Mouse (Mus musculus) layer of hippocampus, adult 2 months (tissue): ENCODE data around the gene Unk. TPM values are rescaled to one million over a fixed set of nuclear protein-coding genes. Genes with fewer than 3 reads are reported as not detected.
A peak's percentile ranks its signal among the peaks of the same experiment; 100 is the strongest.

Experiments used
- DNase-seq, 2 experiments: peaks; one replicate each; pipeline ENCODE4 v3.0.0; 2022; ENCODE audit warnings: low spot score in 2 of 2
- H3K27ac ChIP-seq: fragments of 200-600 bp; 2 replicates; pipeline ENCODE4 v1.8.1; 2022
- H3K4me3 ChIP-seq: fragments of 200-600 bp; 2 replicates; pipeline ENCODE4 v1.8.1; 2022; ENCODE audit warnings: mild to moderate bottlenecking
- CTCF ChIP-seq: fragments of 200-600 bp; conservative IDR thresholded peaks from 2 replicates; pipeline ENCODE4 v1.8.1; 2022; ENCODE audit warnings: antibody characterized with exemption, mild to moderate bottlenecking, moderate library complexity
- total RNA-seq, 2 experiments: library from RNA; stranded (reverse); gene quantifications; 2 replicates each; pipeline ENCODE4 v1.2.3; 2021

The Unk gene
- total RNA-seq, 2 experiments from 2014 or later: 26.3 to 30.8 TPM

DNA sequence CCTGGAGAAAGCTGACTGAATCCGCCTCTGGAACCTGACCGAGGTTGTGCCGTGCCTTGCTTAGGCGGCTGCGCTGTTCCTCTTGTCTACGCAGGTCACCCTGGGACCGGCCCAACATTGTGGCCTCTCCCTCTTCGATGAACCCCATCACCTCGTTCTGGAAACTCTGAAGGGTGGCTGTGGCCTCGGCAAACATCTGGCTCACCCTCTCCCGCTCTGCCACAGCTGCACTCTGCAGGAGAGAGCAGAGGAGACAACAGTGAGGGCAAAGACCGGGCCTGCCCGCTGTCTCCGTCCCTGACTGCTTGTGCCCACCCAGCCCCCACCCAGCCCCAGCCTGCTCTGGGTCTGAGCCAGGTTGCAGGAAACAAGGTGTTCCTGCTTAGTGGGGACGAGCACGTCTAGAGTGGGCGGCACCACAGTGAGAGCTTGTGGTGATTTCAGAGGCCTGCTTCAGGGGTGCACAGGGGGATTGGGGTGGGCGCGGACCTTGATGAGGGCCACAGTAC is 77.7 kb downstream of the Unk start:
- H3K27ac ChIP-seq: peak overlapping the region; percentile 79; the same call in 1 of the 2 replicates
- DNase-seq: no peak
- no peak overlapping the region; the same call in 1 of the 2 replicates for H3K4me3 ChIP-seq
- no peak for TF ChIP-seq CTCF

DNA sequence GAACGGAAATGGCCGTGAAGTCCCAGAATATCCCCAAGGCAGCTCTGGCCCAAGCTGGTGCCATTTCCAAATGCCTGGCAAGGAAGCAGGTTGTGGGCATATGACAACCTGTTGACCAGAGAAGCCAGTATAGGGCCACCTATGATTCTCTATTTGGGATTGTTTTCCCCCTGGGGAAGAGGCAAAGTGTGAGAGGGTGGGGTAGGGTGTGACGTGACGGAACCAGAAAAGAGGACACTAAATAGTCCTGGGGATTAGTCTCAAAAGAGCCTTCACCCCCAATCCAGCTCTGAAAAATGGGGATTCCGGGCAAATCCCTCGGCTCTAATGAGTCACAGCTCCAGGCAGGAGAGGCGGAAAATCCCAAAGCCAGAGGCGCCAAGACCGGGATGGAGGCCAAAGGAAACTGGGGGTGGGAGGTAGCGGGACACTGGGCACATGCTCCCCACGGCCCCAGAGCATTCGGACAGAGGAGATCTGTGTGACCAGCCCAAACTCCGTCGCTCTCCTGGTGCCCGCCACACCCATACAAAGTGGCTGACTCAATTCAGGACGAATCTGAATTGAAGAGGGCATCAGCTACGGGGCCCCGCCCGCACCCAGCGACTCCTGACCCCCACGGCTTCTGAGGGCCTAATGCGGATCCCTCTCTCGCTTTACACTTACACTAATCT is 78.5 kb downstream of the Unk start:
- H3K4me3 ChIP-seq: peak overlapping the region; percentile 56
- DNase-seq: no peak
- H3K27ac ChIP-seq: peak overlapping the region; percentile 79; the same call in 1 of the 2 replicates
- TF ChIP-seq CTCF: no peak

DNA sequence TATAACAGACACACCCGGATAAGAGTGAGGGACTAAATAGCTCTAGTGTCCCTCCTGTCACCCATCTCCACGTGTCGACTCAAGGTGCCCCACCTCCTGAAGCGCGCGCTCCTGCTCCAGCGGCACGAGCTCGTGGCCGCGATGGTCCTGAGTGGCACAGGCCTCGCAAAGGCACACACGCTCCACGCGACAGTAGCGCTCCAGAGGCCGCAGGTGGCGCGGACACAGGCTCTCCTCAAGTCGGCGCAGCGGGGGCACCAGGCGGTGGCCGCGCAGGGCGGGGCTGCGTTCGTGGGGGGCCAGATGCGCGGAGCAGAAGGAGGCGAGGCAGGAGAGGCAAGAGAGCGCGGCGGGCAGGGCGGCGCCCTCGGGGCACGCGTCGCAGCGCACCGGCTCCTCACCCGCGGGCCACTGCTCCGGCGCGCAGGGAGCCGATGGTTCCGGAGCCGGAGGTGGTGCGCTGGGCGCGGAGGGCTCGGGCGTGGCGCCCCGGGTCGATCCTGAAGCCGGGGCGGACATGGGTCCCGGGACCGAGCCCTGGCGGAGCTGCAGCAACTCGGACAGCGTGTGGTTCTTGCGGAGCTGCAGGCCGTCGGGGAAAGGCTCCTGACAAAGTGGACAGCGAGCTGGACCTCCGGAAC is 79.4 kb downstream of the Unk start:
- TF ChIP-seq CTCF: 0 out of 2 replicates have a peak, but pooled peaks have one; percentile 10
- Histone ChIP-seq H3K27ac (peak overlapping the region; percentile 79), H3K4me3 (peak overlapping the region; percentile 56)
- DNase-seq: no peak

DNA sequence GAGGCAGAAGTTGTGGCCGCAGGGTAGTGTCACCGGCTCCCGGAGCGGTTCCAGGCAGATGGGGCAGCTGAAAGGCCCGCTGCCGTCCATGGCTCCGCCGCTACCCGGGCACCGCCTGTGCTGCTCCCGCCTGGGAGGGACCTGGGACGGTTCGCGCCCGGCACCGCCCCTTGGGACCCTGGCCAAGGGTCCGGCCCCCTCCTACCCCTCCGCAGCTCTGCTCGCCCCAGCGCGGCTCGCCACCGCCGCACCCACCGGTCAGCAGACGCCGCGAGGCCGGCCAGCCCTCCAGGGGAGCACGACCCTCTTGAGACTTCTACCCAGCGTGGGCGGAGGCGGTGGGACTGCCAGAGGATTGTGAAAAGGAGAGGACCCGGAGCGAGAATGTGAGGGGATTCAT is 80.0 kb downstream of the Unk start:
- no peak for DNase-seq
- peak overlapping the region; percentile 79 for H3K27ac ChIP-seq
- peak overlapping the region; percentile 56 for H3K4me3 ChIP-seq
- TF ChIP-seq CTCF: no peak

DNA sequence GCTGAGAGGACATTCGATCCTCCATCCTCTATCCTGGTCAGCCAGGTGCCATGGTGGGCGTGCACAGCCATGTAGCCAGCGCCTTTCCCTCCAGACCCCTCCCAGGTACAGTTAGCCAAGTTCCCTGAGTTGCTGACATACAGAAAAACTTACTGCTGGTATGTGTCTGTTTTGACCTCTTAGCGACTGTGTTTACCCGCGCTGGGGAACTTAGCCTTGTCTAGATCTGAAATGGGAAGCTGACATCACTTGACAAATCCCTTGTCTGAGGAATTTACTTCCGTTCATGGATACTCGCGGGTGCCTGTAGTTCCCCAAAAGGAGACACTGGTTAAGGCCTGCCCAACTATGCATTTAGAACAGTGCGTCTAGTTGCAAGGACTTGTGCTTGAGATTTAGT is 80.4 kb downstream of the Unk start:
- no peak for TF ChIP-seq CTCF
- H3K27ac ChIP-seq: peak overlapping the region; percentile 79; the same call in 1 of the 2 replicates
- H3K4me3 ChIP-seq: peak overlapping the region; percentile 56
- no peak for DNase-seq

Other genes starting within 250 kb of the Unk start
- gene Caskin2, start 216.7 kb upstream of the Unk start, total RNA-seq: 10 to 100 TPM; 17.7 to 19.7 TPM
- gene Tsen54, start 215.6 kb upstream of the Unk start, total RNA-seq: 10 to 100 TPM; 11.8 to 13.0 TPM
- gene Llgl2, start 206.3 kb upstream of the Unk start, total RNA-seq: 1 to 10 TPM; 1.6 to 2.3 TPM
- gene Myo15b, start 171.9 kb upstream of the Unk start, total RNA-seq: under 1 TPM; 0.22 to 0.41 TPM
- gene Smim5, start 130.4 kb upstream of the Unk start, total RNA-seq: 1 to 10 TPM in 1 of 2 experiments, under 1 TPM in 1; 0.54 to 1.3 TPM
- gene Smim6, start 118.3 kb upstream of the Unk start, total RNA-seq: not detected
- gene Sap30bp, start 97.0 kb upstream of the Unk start, total RNA-seq: 10 to 100 TPM; 40.8 to 47.0 TPM
- gene Recql5, start 96.8 kb upstream of the Unk start, total RNA-seq: 10 to 100 TPM; 36.6 to 39.3 TPM
- gene Itgb4, start 55.6 kb upstream of the Unk start, total RNA-seq: 1 to 10 TPM; 6.4 to 6.6 TPM
- gene Galk1, start 17.6 kb upstream of the Unk start, total RNA-seq: 10 to 100 TPM; 13.3 to 13.5 TPM
- 100 to 1,000 TPM; 285 to 322 TPM for gene H3f3b, start 2.4 kb upstream of the Unk start, total RNA-seq
- gene Unc13d, start 47.6 kb downstream of the Unk start, total RNA-seq: 1 to 10 TPM; 1.3 to 2.1 TPM
- gene Wbp2, start 56.7 kb downstream of the Unk start, total RNA-seq: 100 to 1,000 TPM; 417 to 440 TPM
- 1 to 10 TPM; 4.6 to 7.2 TPM for gene Trim47, start 96.9 kb downstream of the Unk start, total RNA-seq
- gene Trim65, start 100.8 kb downstream of the Unk start, total RNA-seq: 1 to 10 TPM; 6.9 to 7.7 TPM
- 10 to 100 TPM; 64.6 to 66.8 TPM for gene Mrpl38, start 108.5 kb downstream of the Unk start, total RNA-seq
- 10 to 100 TPM; 91.6 to 96.4 TPM for gene Fbf1, start 137.8 kb downstream of the Unk start, total RNA-seq
- gene Ten1, start 168.5 kb downstream of the Unk start, total RNA-seq: 10 to 100 TPM; 39.6 to 40.1 TPM
- 100 to 1,000 TPM; 124 to 126 TPM for gene Acox1, start 168.7 kb downstream of the Unk start, total RNA-seq
- under 1 TPM; 0.67 to 0.93 TPM for gene Evpl, start 207.8 kb downstream of the Unk start, total RNA-seq
- 10 to 100 TPM; 63.7 to 64.1 TPM for gene Srp68, start 243.9 kb downstream of the Unk start, total RNA-seq